Mouse (Mus musculus) midbrain, embryonic 15.5 days (tissue): ENCODE results near the gene Zup1. TPM values are rescaled to one million over a fixed set of nuclear protein-coding genes. Genes with fewer than 3 reads are reported as not detected.
"Not testable (repeated sequence)": the region's sequence is repeated elsewhere in the genome, so short reads cannot be mapped to it uniquely, and the experiment has no call there.

ENCODE experiments used
- ATAC-seq: fragments of 200-750 bp; cut with Nextera tagmentation; replicated peaks from 2 replicates; pipeline ENCODE4 v1.8.0; 2017; ENCODE audit warnings: moderate TSS enrichment
- H3K27ac ChIP-seq: fragments of 300-500 bp; sonication (generic); 2 replicates; pipeline ENCODE4 v1.5.1; 2015; ENCODE audit warnings: mild to moderate bottlenecking, inconsistent platforms
- H3K27me3 ChIP-seq: fragments of 300-500 bp; sonication (generic); replicated peaks from 2 replicates; pipeline ENCODE4 v1.6.1; 2015; ENCODE audit warnings: inconsistent platforms
- H3K36me3 ChIP-seq: fragments of 300-500 bp; sonication (generic); replicated peaks from 2 replicates; pipeline ENCODE4 v1.6.1; 2015; ENCODE audit warnings: inconsistent platforms
- H3K4me1 ChIP-seq: fragments of 300-500 bp; sonication (generic); 2 replicates; pipeline ENCODE4 v1.6.1; 2015; ENCODE audit warnings: inconsistent platforms
- H3K4me2 ChIP-seq: fragments of 300-500 bp; sonication (generic); 2 replicates; pipeline ENCODE4 v1.6.1; 2015; ENCODE audit warnings: inconsistent platforms, mild to moderate bottlenecking, moderate library complexity
- H3K4me3 ChIP-seq: fragments of 300-500 bp; sonication (generic); 2 replicates; pipeline ENCODE4 v1.5.1; 2015; ENCODE audit warnings: mild to moderate bottlenecking, inconsistent platforms
- H3K9ac ChIP-seq: fragments of 300-500 bp; sonication (generic); 2 replicates; pipeline ENCODE4 v1.6.1; 2015; ENCODE audit warnings: mild to moderate bottlenecking, inconsistent platforms
- H3K9me3 ChIP-seq: fragments of 300-500 bp; sonication (generic); 2 replicates; pipeline ENCODE4 v1.6.1; 2016; ENCODE audit warnings: inconsistent platforms
- WGBS: fragments of 180-500 bp; shearing (Covaris S2); methylation state at CpG from one replicate; pipeline ENCODE4 v1.1.7; 2015; ENCODE audit warnings: mixed read lengths; 5-methylcytosine and 5-hydroxymethylcytosine counted together
- polyA plus RNA-seq: library from polyadenylated mRNA; unstranded; fragments of >200 nt; fragmentation: Nextera tagmentation; extraction: Ambion mirVana; gene quantifications from 2 replicates; pipeline ENCODE4 v1.2.1, GENCODE M21; 2015

The Zup1 gene
- polyA plus RNA-seq, 1 experiment from 2014 or later, result 22.4 TPM

- not testable (repeated sequence) for H3K27ac ChIP-seq, H3K9me3 ChIP-seq, H3K4me2 ChIP-seq, H3K9ac ChIP-seq, H3K4me3 ChIP-seq, ATAC-seq, H3K4me1 ChIP-seq, H3K27me3 ChIP-seq, H3K36me3 ChIP-seq
- WGBS, result 77% methylated on average over 2 of the region's 2 CpGs
These were observed 68.7 kb downstream of the Zup1 start for GRCm38 (mm10) chr10:33882411-33882810.

GRCm38 (mm10) chr10:33872672-33873398 is 78.2 kb downstream of the Zup1 start:
- no peak for ATAC-seq
- Histone ChIP-seq H3K4me3 (no peak overlapping the region), H3K9me3 (no peaks in the 10 kb centered on the region), H3K4me1 (no peaks in the 10 kb centered on the region), H3K4me2 (no peak overlapping the region), H3K9ac (no peak overlapping the region), H3K27me3 (no peaks in the 10 kb centered on the region), H3K27ac (no peak overlapping the region), H3K36me3 (no peaks in the 10 kb centered on the region)
- 94% methylated on average over 2 of the region's 2 CpGs for WGBS

GRCm38 (mm10) chr10:33870441-33870840 is 80.6 kb downstream of the Zup1 start:
- no peak for ATAC-seq
- H3K9ac ChIP-seq, result no peak overlapping the region
- no peaks in the 10 kb centered on the region for H3K4me1 ChIP-seq
- H3K27ac ChIP-seq, result no peak overlapping the region
- 24% methylated on average over 1 of the region's 1 CpGs for WGBS
- H3K9me3 ChIP-seq, result no peaks in the 10 kb centered on the region
- H3K4me3 ChIP-seq, result no peak overlapping the region
- no peaks in the 10 kb centered on the region for H3K27me3 ChIP-seq
- H3K36me3 ChIP-seq, result no peaks in the 10 kb centered on the region
- no peak overlapping the region for H3K4me2 ChIP-seq

Other genes with a start within 250 kb of the Zup1 start
- not detected in 2 replicates for gene Sult3a2, start 164.6 kb downstream of the Zup1 start, polyA plus RNA-seq
- not detected in 2 replicates for gene Sult3a1, start 93.5 kb downstream of the Zup1 start, polyA plus RNA-seq
- 1.3 and 1.4 TPM in 2 replicates for gene Rsph4a, start 46.2 kb downstream of the Zup1 start, polyA plus RNA-seq
- gene Rwdd1, start 68.4 kb upstream of the Zup1 start, polyA plus RNA-seq, result 101 and 113 TPM in 2 replicates
- gene Trappc3l, start 86.3 kb upstream of the Zup1 start, polyA plus RNA-seq, result not detected in 2 replicates
- not detected in 2 replicates for gene Calhm4, start 93.0 kb upstream of the Zup1 start, polyA plus RNA-seq
- gene Calhm5, start 145.2 kb upstream of the Zup1 start, polyA plus RNA-seq, result 0.64 and 0.74 TPM in 2 replicates
- gene Calhm6, start 176.7 kb upstream of the Zup1 start, polyA plus RNA-seq, result 0.36 and 0.63 TPM in 2 replicates